Mouse (Mus musculus) CH12.LX (cell line): ENCODE measurements around the gene Eif4a3. TPM values are rescaled to one million over a fixed set of nuclear protein-coding genes. Genes with fewer than 3 reads are reported as not detected.

Experiments
- DNase-seq: peaks from one replicate; pipeline ENCODE4 v3.0.0-alpha.2; 2013; ENCODE audit errors: extremely low read depth
- H3K27ac ChIP-seq: 2 replicates; pipeline ENCODE4 v1.5.1; 2012; ENCODE audit warnings: low read depth, mild to moderate bottlenecking, control low read depth, moderate library complexity; ENCODE audit not compliant: insufficient read depth
- H3K27me3 ChIP-seq: replicated peaks from 2 replicates; pipeline ENCODE3; 2012; ENCODE audit warnings: inconsistent platforms
- H3K36me3 ChIP-seq, 2 experiments: replicated peaks in 1 of 2; 2 replicates each; pipeline versions ENCODE3 to v1.6.1; 2012; ENCODE audit warnings: inconsistent platforms in 1 of 2, low read length in 1 of 2, mild to moderate bottlenecking in 1 of 2, mixed read lengths in 1 of 2, moderate library complexity in 1 of 2; ENCODE audit not compliant: control insufficient read depth in 1 of 2, insufficient read depth in 1 of 2
- H3K4me1 ChIP-seq, 2 experiments: 2 replicates each; pipeline ENCODE4 v1.6.1; 2012; ENCODE audit warnings: inconsistent platforms in 1 of 2, moderate library complexity in 1 of 2; ENCODE audit not compliant: insufficient read depth in 2 of 2, control insufficient read depth in 1 of 2
- H3K4me2 ChIP-seq: 2 replicates; pipeline ENCODE4 v1.6.1; 2012; ENCODE audit warnings: low read depth, mild to moderate bottlenecking, control low read depth; ENCODE audit not compliant: poor library complexity, insufficient read depth, severe bottlenecking
- H3K4me3 ChIP-seq, 3 experiments: fragments of 150-350 bp in 1 of 3; sonication (generic) in 1 of 3; replicated peaks in 1 of 3; 2 replicates each; pipeline versions ENCODE3 to v1.5.1; 2011 to 2012; ENCODE audit warnings: low read depth in 2 of 3, low read length in 2 of 3, mild to moderate bottlenecking in 2 of 3, moderate library complexity in 2 of 3, control low read depth in 1 of 3, improper control_type of control experiment in 1 of 3, inconsistent platforms in 1 of 3, mixed read lengths in 1 of 3; ENCODE audit not compliant: poor library complexity in 1 of 3
- H3K79me2 ChIP-seq: replicated peaks from 2 replicates; pipeline ENCODE4 v1.6.1; 2012; ENCODE audit warnings: mild to moderate bottlenecking, moderate library complexity; ENCODE audit not compliant: control insufficient read depth, poor library complexity, insufficient read depth, severe bottlenecking; ENCODE audit errors: extremely low read depth
- H3K9ac ChIP-seq: 2 replicates; pipeline ENCODE4 v1.6.1; 2012; ENCODE audit warnings: low read depth, mild to moderate bottlenecking, control low read depth, moderate library complexity; ENCODE audit not compliant: insufficient read depth
- H3K9me3 ChIP-seq: replicated peaks from 2 replicates; pipeline ENCODE3; 2012; ENCODE audit warnings: low read length, inconsistent platforms, mixed read lengths
- BHLHE40 ChIP-seq: IDR thresholded peaks from 2 replicates; pipeline ENCODE4 v1.6.1; 2011; ENCODE audit warnings: mild to moderate bottlenecking, low read depth, low read length, improper control_type of control experiment
- CHD1 ChIP-seq: IDR thresholded peaks from 2 replicates; pipeline ENCODE4 v1.6.1; 2012; ENCODE audit warnings: low read depth, low read length, improper control_type of control experiment, inconsistent platforms
- CTCF ChIP-seq, 2 experiments: IDR thresholded peaks in 1 of 2; conservative IDR thresholded peaks in 1 of 2; 2 replicates each; pipeline ENCODE4 v1.5.1; 2011 to 2012; ENCODE audit warnings: low read depth in 2 of 2, low read length in 2 of 2, improper control_type of control experiment in 1 of 2, inconsistent platforms in 1 of 2, mild to moderate bottlenecking in 1 of 2, moderate library complexity in 1 of 2
- HCFC1 ChIP-seq: IDR thresholded peaks from 2 replicates; pipeline ENCODE4 v1.6.1; 2012; ENCODE audit warnings: low read depth, mild to moderate bottlenecking, inconsistent platforms, low read length, improper control_type of control experiment
- JUN ChIP-seq: IDR thresholded peaks from 2 replicates; pipeline ENCODE4 v1.6.1; 2011; ENCODE audit warnings: low read depth, mild to moderate bottlenecking, low read length, improper control_type of control experiment, moderate library complexity; ENCODE audit not compliant: insufficient read depth
- MAFK ChIP-seq: IDR thresholded peaks from 2 replicates; pipeline ENCODE4 v1.6.1; 2011; ENCODE audit warnings: low read length, improper control_type of control experiment; ENCODE audit not compliant: insufficient replicate concordance
- MAX ChIP-seq: IDR thresholded peaks from 2 replicates; pipeline ENCODE4 v1.6.1; 2011; ENCODE audit warnings: low read length, improper control_type of control experiment
- MAZ ChIP-seq: IDR thresholded peaks from 2 replicates; pipeline ENCODE4 v1.6.1; 2012; ENCODE audit warnings: low read depth, mild to moderate bottlenecking, inconsistent platforms, low read length, improper control_type of control experiment, moderate library complexity
- NELFE ChIP-seq: IDR thresholded peaks from 2 replicates; pipeline ENCODE4 v1.6.1; 2011; ENCODE audit warnings: low read depth, low read length, improper control_type of control experiment
- POLR2AphosphoS2 ChIP-seq: IDR thresholded peaks from 2 replicates; pipeline ENCODE4 v1.6.1; 2011; ENCODE audit warnings: low read depth, low read length, improper control_type of control experiment
- TCF12 ChIP-seq: IDR thresholded peaks from 2 replicates; pipeline ENCODE4 v1.6.1; 2014; ENCODE audit warnings: low read depth, mild to moderate bottlenecking, inconsistent platforms, low read length, improper control_type of control experiment
- ZC3H11A ChIP-seq: IDR thresholded peaks from 2 replicates; pipeline ENCODE4 v1.6.1; 2012; ENCODE audit warnings: low read depth, mild to moderate bottlenecking, inconsistent platforms, low read length, improper control_type of control experiment
- ZKSCAN1 ChIP-seq: IDR thresholded peaks from 2 replicates; pipeline ENCODE4 v1.6.1; 2012; ENCODE audit warnings: low read depth, inconsistent platforms, low read length, improper control_type of control experiment, borderline replicate concordance
- ZMIZ1 ChIP-seq: IDR thresholded peaks from 2 replicates; pipeline ENCODE4 v1.6.1; 2012; ENCODE audit warnings: low read depth, mild to moderate bottlenecking, inconsistent platforms, low read length, improper control_type of control experiment
- ZNF384 ChIP-seq: IDR thresholded peaks from 2 replicates; pipeline ENCODE4 v1.6.1; 2012; ENCODE audit warnings: low read depth, low read length, improper control_type of control experiment, inconsistent platforms
- dilution Hi-C: fragments of 300-500 bp; cut with MboI; formaldehyde crosslinking; loops from 2 replicates; pipeline ENCODE4 v1.14.3; 2020; ENCODE audit warnings: low sequenced_read_pairs; ENCODE audit not compliant: extremely low pct_unique_long_range_greater_than_20kb, extremely low pct_ligation_motif_present
- in situ Hi-C: fragments of 300-500 bp; cut with MboI; formaldehyde crosslinking; loops from 3 replicates; pipeline ENCODE4 v1.14.3; 2019; ENCODE audit warnings: low sequenced_read_pairs, low pct_ligation_motif_present, low pct_unique_long_range_greater_than_20kb, mixed read lengths
- polyA plus RNA-seq: library from polyadenylated mRNA; unstranded; fragments of >175 nt; gene quantifications from 2 replicates; pipeline ENCODE4 v1.2.1, GENCODE M21; 2012; ENCODE audit warnings: low read depth; ENCODE audit not compliant: insufficient read length
- total RNA-seq, 2 experiments: library from RNA; depleted of rRNA; stranded (reverse); fragments of 300-350 nt in 1 of 2; fragments of >200 nt in 1 of 2; gene quantifications; 2 replicates each; pipeline ENCODE4 v1.2.3; 2012 to 2014

The Eif4a3 gene
- total and polyA plus RNA-seq, 3 experiments, result 400 to 554 (median 402) TPM

DNA sequence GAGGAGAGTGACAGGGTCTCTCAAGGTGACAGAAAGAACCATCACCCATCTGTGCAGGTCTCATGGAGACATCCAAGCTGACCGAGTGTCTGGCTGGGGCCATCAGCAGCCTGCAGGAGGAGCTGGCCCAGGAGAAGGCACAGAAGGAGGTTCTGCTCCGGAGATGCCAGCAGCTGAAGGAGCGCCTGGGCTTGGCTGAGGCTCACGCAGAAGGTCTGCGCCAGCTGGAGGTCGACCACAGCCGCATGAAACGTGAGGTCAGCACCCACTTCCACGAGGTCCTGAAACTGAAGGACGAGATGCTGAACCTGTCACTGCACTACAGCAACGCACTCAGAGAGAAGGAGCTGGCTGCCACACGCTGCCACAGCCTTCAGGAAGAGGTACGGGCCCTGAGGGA lies 22.6 kb upstream of the Eif4a3 start:
- Histone ChIP-seq H3K4me2 (no peak overlapping the region), H3K4me1 (no peaks in the 10 kb centered on the region), H3K27me3 (peaks cover 76% of the 10 kb centered on the region), H3K9ac (no peak overlapping the region), H3K9me3 (peaks cover 15% of the 10 kb centered on the region), H3K36me3 (no peaks in the 10 kb centered on the region), H3K27ac (no peak overlapping the region), H3K79me2 (no peaks in the 10 kb centered on the region), H3K4me3 (no peak overlapping the region)
- TF ChIP-seq ZC3H11A (no peak), POLR2AphosphoS2 (no peak), TCF12 (no peak), MAX (no peak), ZNF384 (no peak), MAZ (no peak), JUN (no peak), CHD1 (no peak), HCFC1 (no peak)
- DNase-seq, result no peak
- dilution Hi-C loops (no loop called here), in situ Hi-C loops (no loop called here)

DNA sequence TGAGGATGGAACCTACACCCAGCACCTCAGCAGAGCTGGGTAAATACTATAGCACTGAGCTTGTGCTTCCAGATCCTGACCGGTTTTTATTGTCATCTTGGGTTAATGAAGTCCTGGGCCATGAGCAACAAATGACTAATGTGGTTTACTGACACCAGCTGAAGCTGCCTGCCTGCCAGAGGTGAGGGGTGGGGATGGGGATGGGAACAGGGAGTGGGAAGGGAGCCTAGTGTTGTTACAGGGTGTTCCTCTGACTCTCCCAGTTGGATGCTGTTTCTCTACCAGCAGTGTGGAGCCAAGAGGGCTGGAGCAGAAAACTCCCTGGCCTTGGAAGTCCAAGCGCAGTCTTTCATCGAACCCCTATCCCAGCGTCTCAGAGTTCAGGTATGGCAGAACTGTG lies 16.8 kb upstream of the Eif4a3 start:
- in situ Hi-C loops (no loop called here), dilution Hi-C loops (no loop called here)
- Histone ChIP-seq H3K4me3 (no peak overlapping the region), H3K36me3 (no peaks in the 10 kb centered on the region), H3K27ac (no peak overlapping the region), H3K9ac (no peak overlapping the region), H3K27me3 (peaks cover 69% of the 10 kb centered on the region), H3K4me1 (peaks cover 0 to 10% of the 10 kb centered on the region in 2 experiments; a peak in 2 of 4 replicates), H3K9me3 (no peaks in the 10 kb centered on the region), H3K4me2 (no peak overlapping the region), H3K79me2 (no peaks in the 10 kb centered on the region)
- TF ChIP-seq ZMIZ1, result no peak
- TF ChIP-seq MAX, result no peak
- no peak for TF ChIP-seq CTCF (conservative IDR thresholded peaks at IDR 0.05 in 1 of 2, IDR thresholded peaks at IDR 0.05 in 1 of 2; ENCODE audit: low read depth in 2 of 2, low read length in 2 of 2)
- TF ChIP-seq NELFE, result no peak
- TF ChIP-seq CHD1, result no peak
- no peak for TF ChIP-seq ZKSCAN1
- TF ChIP-seq BHLHE40, result no peak
- TF ChIP-seq MAFK, result no peak
- DNase-seq, result no peak
